Mouse (Mus musculus) forebrain, embryonic 12.5 days (tissue): Measurements from ENCODE around the gene Tmem274. TPM values are rescaled to one million over a fixed set of nuclear protein-coding genes. Genes with fewer than 3 reads are reported as not detected.
"Not testable (repeated sequence)": the region's sequence is repeated elsewhere in the genome, so short reads cannot be mapped to it uniquely, and the experiment has no call there.

ENCODE experiments used
- ATAC-seq: fragments of 200-750 bp; cut with Nextera tagmentation; 2 replicates; pipeline ENCODE4 v1.8.0; 2017; ENCODE audit warnings: moderate TSS enrichment; ENCODE audit not compliant: low FRiP score
- H3K27ac ChIP-seq: fragments of 300-500 bp; sonication (generic); 2 replicates; pipeline ENCODE4 v1.5.1; 2016; ENCODE audit warnings: mild to moderate bottlenecking
- H3K27me3 ChIP-seq: fragments of 300-500 bp; sonication (generic); 2 replicates; pipeline ENCODE4 v1.6.1; 2016; ENCODE audit warnings: mild to moderate bottlenecking
- H3K36me3 ChIP-seq: fragments of 300-500 bp; sonication (generic); replicated peaks from 2 replicates; pipeline ENCODE4 v1.6.1; 2016; ENCODE audit warnings: mild to moderate bottlenecking
- H3K4me1 ChIP-seq: fragments of 300-500 bp; sonication (generic); 2 replicates; pipeline ENCODE4 v1.6.1; 2016
- H3K4me2 ChIP-seq: fragments of 300-500 bp; sonication (generic); 2 replicates; pipeline ENCODE4 v1.6.1; 2016; ENCODE audit warnings: mild to moderate bottlenecking, moderate library complexity
- H3K4me3 ChIP-seq: fragments of 300-500 bp; sonication (generic); replicated peaks from 2 replicates; pipeline ENCODE4 v1.5.1; 2016; ENCODE audit warnings: mild to moderate bottlenecking
- H3K9ac ChIP-seq: fragments of 300-500 bp; sonication (generic); 2 replicates; pipeline ENCODE4 v1.6.1; 2016; ENCODE audit warnings: mild to moderate bottlenecking
- H3K9me3 ChIP-seq: fragments of 300-500 bp; sonication (generic); 2 replicates; pipeline ENCODE4 v1.6.1; 2016
- WGBS: fragments of 180-500 bp; shearing (Covaris S2); methylation state at CpG from one replicate; pipeline ENCODE4 v1.1.7; 2016; 5-methylcytosine and 5-hydroxymethylcytosine counted together
- polyA plus RNA-seq: library from polyadenylated mRNA; unstranded; fragments of >200 nt; fragmentation: Nextera tagmentation; extraction: Ambion mirVana; gene quantifications from 2 replicates; pipeline ENCODE4 v1.2.1, GENCODE M21; 2016

Tmem274 gene
- polyA plus RNA-seq, 1 experiment from 2014 or later, result 0.55 TPM

DNA sequence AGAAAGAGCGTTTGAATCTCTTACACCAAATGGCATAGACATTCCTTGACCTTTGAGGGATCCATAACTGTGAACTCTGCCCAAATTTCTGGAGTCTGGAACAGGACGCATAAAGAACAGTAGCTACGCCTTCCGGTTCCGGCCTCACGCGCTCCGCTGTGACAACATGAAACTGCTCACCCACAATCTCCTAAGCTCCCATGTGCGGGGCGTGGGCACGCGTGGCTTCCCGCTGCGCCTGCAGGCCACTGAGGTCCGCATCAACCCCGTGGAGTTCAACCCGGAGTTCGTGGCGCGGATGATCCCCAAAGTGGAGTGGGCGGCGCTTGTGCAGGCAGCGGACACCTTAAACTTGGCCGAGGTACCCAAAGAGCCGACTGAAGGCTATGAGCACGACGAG lies 20.0 kb upstream of the Tmem274 start:
- not testable (repeated sequence) for ATAC-seq, H3K27ac ChIP-seq, H3K4me1 ChIP-seq, H3K4me2 ChIP-seq, H3K9ac ChIP-seq, H3K27me3 ChIP-seq, H3K9me3 ChIP-seq, H3K4me3 ChIP-seq, H3K36me3 ChIP-seq
- 89% methylated on average over 27 of the region's 27 CpGs for WGBS

DNA sequence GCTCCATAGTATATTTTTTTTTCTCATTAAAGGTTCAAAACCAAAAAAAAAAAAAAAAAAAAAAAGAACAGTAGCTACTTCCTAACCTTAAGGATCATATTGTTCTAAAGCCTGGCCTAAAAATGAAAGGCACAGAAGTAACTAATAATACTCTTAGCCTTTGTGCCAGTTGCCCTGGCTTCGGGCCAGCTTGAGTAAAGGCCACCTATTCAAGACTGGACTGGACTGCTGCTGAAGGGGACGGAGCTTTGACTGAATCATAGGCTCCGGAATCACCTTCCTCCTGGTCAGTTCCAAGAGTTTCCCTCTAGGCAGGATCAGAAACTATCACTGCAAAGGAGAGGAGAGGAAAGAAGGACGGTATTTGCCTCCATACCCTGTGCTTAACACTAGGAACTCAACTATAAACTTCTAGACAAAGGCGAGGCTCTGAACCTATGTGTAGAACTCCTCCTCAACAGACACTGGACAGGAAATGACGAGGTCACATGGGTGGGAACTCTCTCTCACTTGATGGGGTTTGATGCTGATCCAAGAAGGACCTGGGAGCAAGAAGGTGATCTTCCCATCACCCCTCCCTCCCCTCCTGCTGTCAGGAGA lies 19.2 kb upstream of the Tmem274 start:
- H3K4me3 ChIP-seq, result no peak overlapping the region
- no peaks in the 10 kb centered on the region for H3K27me3 ChIP-seq
- ATAC-seq, result no peak
- no peaks in the 10 kb centered on the region for H3K9me3 ChIP-seq
- no peaks in the 10 kb centered on the region for H3K36me3 ChIP-seq
- H3K27ac ChIP-seq, result no peak overlapping the region
- H3K9ac ChIP-seq, result no peak overlapping the region
- H3K4me1 ChIP-seq, result no peaks in the 10 kb centered on the region
- no peak overlapping the region for H3K4me2 ChIP-seq
- 75% methylated on average over 6 of the region's 6 CpGs for WGBS

DNA sequence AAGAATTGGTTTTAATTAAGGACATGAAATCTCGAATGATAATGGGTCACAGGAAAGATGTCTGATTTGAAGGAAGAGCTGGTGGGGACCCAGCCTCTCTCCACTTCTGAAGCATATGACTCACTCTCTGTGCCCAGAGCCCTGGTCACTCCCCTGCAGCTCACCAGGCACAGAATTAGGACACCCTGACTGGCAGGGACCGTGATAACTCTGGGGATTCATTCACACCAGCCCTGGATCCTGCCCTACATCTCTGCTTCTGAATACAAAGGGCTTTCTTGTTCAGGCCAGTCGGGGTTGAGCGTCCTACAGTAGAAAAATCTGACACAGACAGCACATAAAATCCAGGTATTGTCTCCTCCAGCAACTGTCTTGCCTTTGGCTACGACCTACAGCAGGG lies 18.7 kb upstream of the Tmem274 start:
- Histone ChIP-seq H3K27me3 (no peaks in the 10 kb centered on the region), H3K9me3 (no peaks in the 10 kb centered on the region), H3K36me3 (no peaks in the 10 kb centered on the region), H3K27ac (no peak overlapping the region), H3K4me1 (no peaks in the 10 kb centered on the region), H3K9ac (no peak overlapping the region), H3K4me3 (no peak overlapping the region), H3K4me2 (no peak overlapping the region)
- ATAC-seq, result no peak
- 68% methylated on average over 5 of the region's 5 CpGs for WGBS

DNA sequence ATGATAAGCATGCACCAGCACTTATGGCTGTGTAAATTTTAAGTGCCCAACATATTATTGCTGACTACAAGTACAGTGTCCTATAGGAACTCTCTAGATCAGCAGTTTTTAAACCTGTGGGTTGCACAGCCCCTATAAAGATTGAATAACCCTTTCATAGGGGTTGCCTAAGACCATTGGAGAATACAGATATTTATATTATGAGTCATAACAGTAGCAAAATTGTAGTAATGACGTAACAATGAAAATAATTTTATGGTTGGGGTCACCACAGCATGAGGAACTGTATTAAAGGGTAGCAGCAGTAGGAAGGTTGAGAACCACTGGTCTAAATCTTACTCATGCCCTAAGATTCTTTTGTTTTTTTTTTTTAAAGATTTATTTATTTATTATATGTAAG lies 17.8 kb upstream of the Tmem274 start:
- WGBS, result 89% methylated on average over 1 of the region's 1 CpGs
- H3K9me3 ChIP-seq, result no peaks in the 10 kb centered on the region
- no peaks in the 10 kb centered on the region for H3K27me3 ChIP-seq
- H3K4me2 ChIP-seq, result no peak overlapping the region
- no peak for ATAC-seq
- H3K27ac ChIP-seq, result no peak overlapping the region
- no peaks in the 10 kb centered on the region for H3K36me3 ChIP-seq
- H3K4me3 ChIP-seq, result no peak overlapping the region
- H3K9ac ChIP-seq, result no peak overlapping the region
- H3K4me1 ChIP-seq, result no peaks in the 10 kb centered on the region

DNA sequence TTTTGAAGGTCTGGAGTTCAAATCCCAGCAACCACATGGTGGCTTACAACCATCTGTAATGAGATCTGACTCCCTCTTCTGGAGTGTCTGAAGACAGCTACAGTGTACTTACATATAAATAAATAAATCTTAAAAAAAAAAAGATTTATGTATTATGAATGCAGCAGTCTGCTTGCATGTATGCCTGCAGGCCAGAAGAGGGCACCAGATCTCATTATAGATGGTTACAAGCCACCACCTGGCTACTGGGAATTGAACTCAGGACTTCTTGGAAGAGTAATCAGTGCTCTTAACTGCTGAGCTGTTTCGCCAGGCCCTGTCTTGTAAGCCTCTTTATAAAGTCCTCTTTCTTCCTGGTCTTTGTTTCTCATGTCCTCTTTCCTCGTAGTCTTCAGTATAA lies 16.7 kb upstream of the Tmem274 start:
- H3K4me2 ChIP-seq, ATAC-seq, H3K4me1 ChIP-seq, H3K36me3 ChIP-seq, H3K27ac ChIP-seq, H3K9ac ChIP-seq, H3K27me3 ChIP-seq, H3K4me3 ChIP-seq, H3K9me3 ChIP-seq: not testable (repeated sequence)
- WGBS, result 86% methylated on average over 2 of the region's 2 CpGs

DNA sequence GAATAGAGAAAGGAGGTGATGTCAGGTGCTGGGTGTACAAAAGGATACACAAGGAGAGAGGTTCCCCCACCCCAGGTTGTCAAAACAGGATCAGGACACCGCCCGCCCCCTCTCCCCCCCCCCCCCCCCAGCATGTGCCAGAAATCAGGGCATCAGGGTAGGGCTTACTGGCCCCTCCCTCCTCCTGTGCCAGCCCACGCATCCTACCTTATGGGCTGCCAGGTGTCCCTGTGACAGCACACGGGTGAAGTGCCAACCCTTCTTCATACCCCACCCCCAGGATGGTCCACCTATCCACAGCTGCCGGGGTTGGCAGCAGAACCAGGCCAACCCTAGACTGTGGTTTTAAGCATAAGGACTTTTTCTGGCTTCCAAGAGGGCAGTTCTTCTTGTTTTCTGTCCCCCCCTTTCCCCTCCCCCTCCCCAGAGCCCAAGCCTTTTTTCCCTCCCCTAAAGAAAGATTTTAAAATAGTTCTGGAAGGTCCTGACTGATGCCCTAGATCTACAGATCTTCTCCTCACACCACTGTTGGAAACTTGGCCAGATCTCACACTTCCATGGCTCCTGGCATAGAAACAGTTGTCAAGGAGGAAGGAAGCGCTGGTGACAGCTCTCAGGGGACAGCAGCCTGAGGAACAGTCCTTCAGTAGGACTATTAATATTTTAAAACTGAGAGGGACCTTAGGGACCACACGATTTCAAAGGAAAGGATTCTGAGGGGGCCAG lies 15.4 kb upstream of the Tmem274 start:
- Histone ChIP-seq H3K4me3 (no peak overlapping the region), H3K36me3 (0 out of 2 replicates have a peak, but pooled peaks cover 3% of the 10 kb centered on the region), H3K27me3 (no peaks in the 10 kb centered on the region), H3K27ac (no peak overlapping the region), H3K9me3 (no peaks in the 10 kb centered on the region), H3K9ac (no peak overlapping the region), H3K4me2 (no peak overlapping the region), H3K4me1 (no peaks in the 10 kb centered on the region)
- 81% methylated on average over 3 of the region's 7 CpGs for WGBS
- ATAC-seq, result no peak

DNA sequence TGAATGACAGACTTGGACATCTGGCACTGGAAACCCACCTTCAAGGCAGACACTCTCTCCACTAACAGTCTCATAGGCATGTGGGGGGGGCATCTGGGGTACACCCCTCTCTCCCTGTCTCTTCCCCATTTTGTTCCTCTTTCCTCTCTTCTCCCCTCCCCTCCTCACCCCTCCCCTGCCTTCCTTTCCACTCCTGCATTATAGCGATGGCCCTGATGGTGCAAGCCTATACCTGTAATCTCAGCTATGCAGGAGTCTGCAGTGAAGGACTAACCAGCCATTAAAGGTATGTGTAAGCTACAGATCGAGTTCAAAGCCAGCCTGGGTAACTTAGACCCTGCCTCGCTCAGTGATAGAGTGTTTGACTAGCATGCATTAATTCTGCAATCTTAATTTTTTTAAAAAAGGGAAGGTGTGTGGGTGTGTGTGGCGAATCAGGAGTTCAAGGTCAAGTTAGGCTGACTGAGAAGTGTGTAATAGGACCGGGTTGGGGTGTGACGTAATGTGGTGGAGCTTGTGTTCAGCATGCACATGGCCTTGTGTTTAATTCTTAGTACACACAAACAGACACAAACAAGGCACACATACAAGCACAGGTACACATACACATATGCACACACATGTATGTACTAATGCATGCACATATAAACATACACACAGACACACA lies 14.7 kb upstream of the Tmem274 start:
- WGBS, result 81% methylated on average over 6 of the region's 6 CpGs
- Histone ChIP-seq H3K36me3 (0 out of 2 replicates have a peak, but pooled peaks cover 3% of the 10 kb centered on the region), H3K4me1 (no peaks in the 10 kb centered on the region), H3K4me2 (no peak overlapping the region), H3K27me3 (no peaks in the 10 kb centered on the region), H3K27ac (no peak overlapping the region), H3K9ac (no peak overlapping the region), H3K4me3 (no peak overlapping the region), H3K9me3 (no peaks in the 10 kb centered on the region)
- no peak for ATAC-seq

DNA sequence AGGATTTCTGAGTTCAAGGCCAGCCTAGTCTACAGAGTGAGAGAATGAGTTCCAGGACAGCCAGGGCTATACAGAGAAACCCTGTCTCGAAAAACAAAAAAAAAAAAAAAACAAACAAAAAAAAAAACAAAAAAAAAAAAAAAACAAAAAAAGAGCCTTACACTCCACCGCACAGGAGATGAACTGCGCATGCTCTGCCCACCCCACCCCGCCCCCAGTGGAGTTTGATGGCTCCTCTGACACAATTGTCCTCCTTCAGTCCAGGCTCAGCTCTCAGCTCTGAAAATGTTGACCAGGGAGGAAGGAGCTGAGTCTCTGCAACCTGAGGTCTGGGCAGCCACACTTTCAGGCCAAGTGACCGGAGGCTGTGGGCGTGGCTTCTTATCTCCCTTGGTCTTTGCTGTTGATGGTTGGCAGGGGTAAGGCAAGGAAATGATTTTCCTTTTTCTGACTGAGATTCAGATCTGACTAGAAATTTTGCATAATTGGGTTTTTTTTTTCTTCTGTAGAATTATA lies 13.7 kb upstream of the Tmem274 start:
- Histone ChIP-seq H3K36me3 (peaks cover 10% of the 10 kb centered on the region), H3K27me3 (no peaks in the 10 kb centered on the region), H3K4me1 (no peaks in the 10 kb centered on the region), H3K9me3 (no peaks in the 10 kb centered on the region), H3K4me2 (no peak overlapping the region), H3K4me3 (no peak overlapping the region), H3K27ac (no peak overlapping the region), H3K9ac (no peak overlapping the region)
- no peak for ATAC-seq
- 77% methylated on average over 6 of the region's 6 CpGs for WGBS

DNA sequence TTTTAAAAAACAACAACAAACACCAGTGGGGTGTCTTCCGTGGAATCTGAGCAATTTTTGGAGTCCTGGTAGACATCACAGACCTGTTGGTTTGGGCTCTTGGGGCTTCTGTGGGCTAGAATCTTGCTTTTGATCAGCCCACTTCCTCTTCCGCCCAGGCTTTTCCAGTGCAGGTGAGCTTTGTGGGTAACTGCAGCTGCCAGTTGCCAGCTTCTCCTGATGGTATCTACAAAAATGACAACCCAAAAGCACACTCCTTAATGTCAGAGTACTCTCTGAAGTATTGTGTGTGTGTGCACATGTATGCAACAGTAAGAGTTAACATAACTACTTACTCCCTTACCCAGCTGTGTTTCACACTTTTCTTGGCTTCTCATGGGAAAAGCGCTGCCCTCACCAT lies 7.6 kb upstream of the Tmem274 start:
- Histone ChIP-seq H3K36me3 (peaks cover 51% of the 10 kb centered on the region), H3K4me3 (no peak overlapping the region), H3K27me3 (no peaks in the 10 kb centered on the region), H3K9me3 (no peaks in the 10 kb centered on the region), H3K4me1 (no peaks in the 10 kb centered on the region), H3K27ac (no peak overlapping the region), H3K9ac (no peak overlapping the region), H3K4me2 (no peak overlapping the region)
- ATAC-seq, result no peak
- WGBS, result 94% methylated on average over 3 of the region's 3 CpGs

DNA sequence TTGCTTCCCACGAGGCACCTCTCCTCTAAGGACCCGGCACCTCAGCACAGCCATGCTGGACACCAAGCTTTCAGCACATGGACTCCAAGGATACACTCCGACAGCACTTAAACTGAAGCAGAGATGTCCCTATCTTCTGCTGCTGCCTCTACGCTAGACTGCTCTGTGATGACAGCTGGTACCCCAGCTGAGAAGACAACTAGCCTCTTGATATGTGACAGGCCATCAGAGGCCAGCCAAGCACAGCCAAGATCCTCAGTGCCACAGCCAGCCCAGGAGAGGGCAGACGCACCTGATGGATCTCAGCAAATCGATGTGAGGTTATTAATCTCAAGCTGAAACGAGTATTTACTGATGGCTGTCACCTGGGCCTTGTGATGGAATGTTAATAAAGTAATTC lies 2.1 kb upstream of the Tmem274 start:
- WGBS, result 84% methylated on average over 7 of the region's 7 CpGs
- Histone ChIP-seq H3K4me3 (no peak overlapping the region), H3K4me2 (no peak overlapping the region), H3K27me3 (no peaks in the 10 kb centered on the region), H3K36me3 (peaks cover 27% of the 10 kb centered on the region), H3K27ac (no peak overlapping the region), H3K9ac (no peak overlapping the region), H3K9me3 (no peaks in the 10 kb centered on the region), H3K4me1 (no peaks in the 10 kb centered on the region)
- ATAC-seq, result no peak

DNA sequence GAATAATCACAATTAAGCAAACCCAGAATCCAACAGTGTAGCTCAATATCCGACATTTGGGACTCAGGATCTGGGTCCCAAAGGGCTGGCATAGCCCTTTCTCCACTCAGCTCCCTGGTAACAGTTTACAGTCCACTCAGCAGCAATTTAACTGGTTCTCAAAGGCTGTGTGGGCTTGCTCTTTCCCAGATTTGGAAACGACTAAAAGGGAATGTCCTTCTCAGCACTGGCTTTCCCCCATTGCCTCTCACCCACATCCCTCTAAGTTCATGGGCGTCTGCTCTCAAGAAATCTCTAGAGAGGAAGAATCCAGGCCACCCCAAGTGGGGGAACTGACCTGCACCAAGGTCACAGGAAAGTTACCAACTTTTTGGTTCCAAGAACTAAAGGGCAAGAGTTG lies 7.4 kb downstream of the Tmem274 start:
- WGBS, result 51% methylated on average over 3 of the region's 3 CpGs
- peak; percentile 23; the same call in 1 of the 2 replicates for ATAC-seq
- peak overlapping the region; percentile 69 for H3K4me3 ChIP-seq

DNA sequence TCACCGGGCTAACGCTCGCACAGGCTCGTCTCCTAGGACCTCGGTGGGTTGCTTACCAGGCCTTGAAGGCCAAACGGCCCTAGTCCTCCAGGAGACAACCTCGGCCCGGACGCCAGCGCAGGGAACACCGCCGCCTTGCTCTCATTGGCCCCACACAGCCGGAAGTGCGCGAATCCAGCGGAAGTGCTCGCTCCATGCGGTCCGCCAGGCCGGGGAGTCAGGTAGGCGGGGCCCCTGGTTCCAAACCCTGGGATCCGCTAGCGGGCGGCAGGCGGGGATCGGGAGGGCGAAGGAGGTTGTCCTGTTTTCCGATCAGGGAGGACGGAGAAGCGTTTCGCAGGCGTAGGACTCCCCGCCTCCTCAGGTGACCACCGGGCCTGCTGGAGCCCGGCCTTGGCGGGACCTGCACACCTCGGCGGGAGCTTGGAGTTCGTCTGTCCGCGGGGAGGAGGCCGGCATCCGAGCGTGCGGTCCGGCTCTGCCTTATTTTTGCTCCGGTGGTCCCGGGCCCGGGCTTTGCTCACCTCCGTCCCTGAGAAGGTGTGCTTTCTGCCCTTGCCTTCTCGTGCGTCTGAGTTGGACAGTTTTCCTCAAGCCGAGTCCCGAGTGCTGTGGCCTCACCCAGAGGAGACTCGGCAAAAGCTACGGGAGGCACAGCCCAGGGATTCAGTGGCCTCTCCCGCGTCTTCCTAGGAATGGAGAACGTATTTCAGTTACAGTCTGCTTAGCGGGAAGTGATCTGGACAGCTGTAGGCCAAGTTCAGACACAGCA lies 8.1 kb downstream of the Tmem274 start, which contains the start of the genes Nmnat1 and Lzic:
Nmnat1 (minus strand) TSS at position 150 of the 772 bp plus-strand sequence.
Lzic (plus strand) TSS at position 177 of the 772 bp plus-strand sequence.
- peak within 1 kb of the TSS; percentile 64 for H3K4me2 ChIP-seq
- no peaks in the 10 kb centered on the region for H3K27me3 ChIP-seq
- H3K9ac ChIP-seq, result peak within 1 kb of the TSS; percentile 76
- peak; percentile 98 for ATAC-seq
- peak within 1 kb of the TSS; percentile 85 for H3K27ac ChIP-seq
- H3K4me3 ChIP-seq, result peak within 1 kb of the TSS; percentile 69
- H3K9me3 ChIP-seq, result no peaks in the 10 kb centered on the region
- under 1% methylated on average over 60 of the region's 60 CpGs for WGBS
- H3K36me3 ChIP-seq, result peaks cover 35% of the 10 kb centered on the region
- peaks cover 24% of the 10 kb centered on the region for H3K4me1 ChIP-seq

More for the DNA sequence above, 7.4 kb downstream of the Tmem274 start:
- H3K4me2 ChIP-seq, result peak overlapping the region; percentile 64
- H3K36me3 ChIP-seq, result peaks cover 28% of the 10 kb centered on the region
- H3K27ac ChIP-seq, result peak overlapping the region; percentile 85
- no peaks in the 10 kb centered on the region for H3K27me3 ChIP-seq
- H3K9ac ChIP-seq, result peak overlapping the region; percentile 76
- H3K9me3 ChIP-seq, result no peaks in the 10 kb centered on the region
- H3K4me1 ChIP-seq, result peaks cover 24% of the 10 kb centered on the region
